Mouse (Mus musculus) midbrain, postnatal 0 days (tissue): ENCODE data around the gene Nr6a1. TPM values are rescaled to one million over a fixed set of nuclear protein-coding genes. Genes with fewer than 3 reads are reported as not detected.

ENCODE experiments used
- ATAC-seq: fragments of 200-750 bp; cut with Nextera tagmentation; 2 replicates; pipeline ENCODE4 v1.8.0; 2017; ENCODE audit warnings: moderate number of reproducible peaks, mild to moderate bottlenecking, moderate TSS enrichment, moderate library complexity; ENCODE audit not compliant: low FRiP score
- DNase-seq: peaks from one replicate; pipeline ENCODE4 v3.0.0-alpha.2; 2015; ENCODE audit warnings: low spot score
- H3K27ac ChIP-seq: fragments of 300-500 bp; sonication (generic); 2 replicates; pipeline ENCODE4 v1.5.1; 2014; ENCODE audit warnings: low read depth, mild to moderate bottlenecking, low read length, mixed read lengths
- H3K27me3 ChIP-seq: fragments of 300-500 bp; sonication (generic); 2 replicates; pipeline ENCODE4 v1.6.1; 2014; ENCODE audit warnings: low read length, control low read depth, mixed read lengths; ENCODE audit not compliant: insufficient read depth
- H3K36me3 ChIP-seq: fragments of 300-500 bp; sonication (generic); 2 replicates; pipeline ENCODE4 v1.6.1; 2014; ENCODE audit warnings: low read length, control low read depth, mixed read lengths; ENCODE audit not compliant: insufficient read depth
- H3K4me1 ChIP-seq: fragments of 300-500 bp; sonication (generic); 2 replicates; pipeline ENCODE4 v1.6.1; 2014; ENCODE audit warnings: mild to moderate bottlenecking, control low read depth, antibody characterized with exemption, low read length, mixed read lengths; ENCODE audit not compliant: insufficient read depth
- H3K4me2 ChIP-seq: fragments of 300-500 bp; sonication (generic); 2 replicates; pipeline ENCODE4 v1.6.1; 2014; ENCODE audit warnings: low read depth, mild to moderate bottlenecking, low read length, mixed read lengths; ENCODE audit not compliant: poor library complexity, severe bottlenecking
- H3K4me3 ChIP-seq: fragments of 300-500 bp; sonication (generic); 2 replicates; pipeline ENCODE4 v1.5.1; 2014; ENCODE audit warnings: low read depth, mild to moderate bottlenecking, low read length, moderate library complexity
- H3K9ac ChIP-seq: fragments of 300-500 bp; sonication (generic); replicated peaks from 2 replicates; pipeline ENCODE4 v1.6.1; 2014; ENCODE audit warnings: mild to moderate bottlenecking, low read length, moderate library complexity, mixed read lengths; ENCODE audit not compliant: poor library complexity, severe bottlenecking
- H3K9me3 ChIP-seq: fragments of 300-500 bp; sonication (generic); 2 replicates; pipeline ENCODE4 v1.6.1; 2016; ENCODE audit warnings: low read length, control low read depth
- CTCF ChIP-seq: IDR thresholded peaks from 2 replicates; pipeline ENCODE4 v1.5.1; 2016; ENCODE audit warnings: antibody characterized with exemption, mild to moderate bottlenecking
- WGBS: fragments of 180-500 bp; shearing (Covaris S2); extraction: QIAGEN DNeasy Blood & Tissue Kit; methylation state at CpG from one replicate; pipeline ENCODE4 v1.1.7; 2014; 5-methylcytosine and 5-hydroxymethylcytosine counted together
- polyA plus RNA-seq: library from polyadenylated mRNA; unstranded; fragments of >200 nt; fragmentation: Nextera tagmentation; extraction: Ambion mirVana; gene quantifications from 2 replicates; pipeline ENCODE4 v1.2.1, GENCODE M21; 2015
- total RNA-seq: library from RNA; depleted of rRNA; stranded (reverse); fragments of >200 nt; gene quantifications from 2 replicates; pipeline ENCODE4 v1.2.3, GENCODE M21; 2014

Gene Nr6a1
- total and polyA plus RNA-seq, 2 experiments from 2014 or later: 0.93 to 4.9 TPM

DNA sequence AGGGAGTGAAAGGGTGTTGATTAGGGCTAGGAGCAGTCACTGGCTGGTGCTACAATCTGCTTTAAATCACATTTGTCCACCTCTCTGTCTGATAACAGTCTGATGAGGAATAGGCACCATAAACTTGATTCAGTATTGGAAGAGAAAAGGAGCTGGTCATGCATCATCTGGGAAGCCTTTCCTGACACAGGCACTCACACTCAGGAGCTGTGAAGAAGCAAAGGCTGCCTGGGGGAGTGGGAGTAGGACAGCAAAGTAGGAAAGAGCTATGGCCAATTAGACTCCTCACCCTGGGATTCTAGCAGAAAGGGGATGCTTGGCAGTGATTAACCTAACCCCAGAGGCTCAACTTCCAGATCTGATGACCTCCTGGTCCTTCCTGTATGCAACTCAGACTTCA, 191.7 kb downstream of the Nr6a1 start:
- TF ChIP-seq CTCF: no peak
- no peak overlapping the region for H3K27ac ChIP-seq
- no peak overlapping the region for H3K4me3 ChIP-seq
- no peaks in the 10 kb centered on the region for H3K4me1 ChIP-seq
- no peak overlapping the region for H3K9ac ChIP-seq
- peaks cover 4% of the 10 kb centered on the region; the same call in 1 of the 2 replicates for H3K36me3 ChIP-seq
- H3K9me3 ChIP-seq: no peaks in the 10 kb centered on the region
- H3K27me3 ChIP-seq: no peaks in the 10 kb centered on the region
- ATAC-seq (no peak), DNase-seq (no peak)
- H3K4me2 ChIP-seq: no peak overlapping the region

DNA sequence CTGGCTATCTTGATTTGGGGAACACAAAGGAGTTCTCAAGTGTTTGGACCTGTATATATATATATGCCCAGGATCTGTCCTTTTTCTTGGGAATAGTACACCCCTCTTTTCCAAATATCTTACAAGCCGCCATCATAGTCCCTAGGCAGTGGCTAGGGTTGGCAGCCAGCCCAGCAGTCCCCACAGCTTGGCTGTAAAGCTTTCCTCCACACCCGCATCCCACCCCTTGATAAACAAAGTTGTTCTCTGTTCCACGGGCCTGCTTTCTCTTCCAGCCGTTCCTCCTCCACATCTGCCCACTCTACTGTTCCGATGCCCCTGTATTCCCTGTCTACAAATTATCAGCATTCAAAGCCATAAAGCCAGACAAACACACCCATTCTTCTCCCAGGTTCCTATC, 192.8 kb downstream of the Nr6a1 start:
- no peak overlapping the region for H3K4me3 ChIP-seq
- no peaks in the 10 kb centered on the region for H3K9me3 ChIP-seq
- TF ChIP-seq CTCF: no peak
- H3K36me3 ChIP-seq: no peaks in the 10 kb centered on the region
- H3K9ac ChIP-seq: no peak overlapping the region
- H3K27ac ChIP-seq: no peak overlapping the region
- H3K4me2 ChIP-seq: no peak overlapping the region
- no peaks in the 10 kb centered on the region for H3K27me3 ChIP-seq
- DNase-seq: peak; percentile 37
- H3K4me1 ChIP-seq: no peaks in the 10 kb centered on the region
- WGBS: 61% methylated on average over 5 of the region's 5 CpGs
- no peak for ATAC-seq

DNA sequence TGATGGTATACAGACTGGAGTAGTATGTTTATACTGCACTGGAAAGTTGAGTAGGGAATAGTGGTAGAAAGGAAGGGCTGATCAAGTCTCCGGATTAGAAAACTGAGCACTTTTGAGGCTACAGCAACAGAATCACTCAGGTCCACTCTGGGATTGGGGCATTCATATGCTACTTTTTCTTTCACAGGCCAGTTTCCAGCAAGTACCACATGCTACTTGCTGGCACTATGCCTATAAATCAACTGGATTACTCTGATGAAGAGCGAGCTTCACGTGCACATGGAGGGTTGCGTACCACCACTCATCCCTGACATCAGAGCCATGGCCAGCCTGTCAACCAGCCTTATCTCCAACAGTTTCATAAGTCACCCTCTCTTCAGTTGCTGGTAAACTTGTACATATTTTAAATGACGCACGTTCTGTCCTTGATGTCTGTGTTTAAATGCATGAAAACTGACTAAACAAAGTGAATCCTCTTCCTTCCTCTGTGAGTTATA, 197.1 kb downstream of the Nr6a1 start:
- no peak for TF ChIP-seq CTCF
- H3K4me1 ChIP-seq: no peaks in the 10 kb centered on the region
- no peak overlapping the region for H3K4me3 ChIP-seq
- H3K9ac ChIP-seq: no peak overlapping the region
- no peak overlapping the region for H3K27ac ChIP-seq
- H3K9me3 ChIP-seq: no peaks in the 10 kb centered on the region
- H3K36me3 ChIP-seq: no peaks in the 10 kb centered on the region
- no peaks in the 10 kb centered on the region for H3K27me3 ChIP-seq
- ATAC-seq (no peak), DNase-seq (no peak)
- WGBS: 93% methylated on average over 6 of the region's 6 CpGs
- H3K4me2 ChIP-seq: no peak overlapping the region

DNA sequence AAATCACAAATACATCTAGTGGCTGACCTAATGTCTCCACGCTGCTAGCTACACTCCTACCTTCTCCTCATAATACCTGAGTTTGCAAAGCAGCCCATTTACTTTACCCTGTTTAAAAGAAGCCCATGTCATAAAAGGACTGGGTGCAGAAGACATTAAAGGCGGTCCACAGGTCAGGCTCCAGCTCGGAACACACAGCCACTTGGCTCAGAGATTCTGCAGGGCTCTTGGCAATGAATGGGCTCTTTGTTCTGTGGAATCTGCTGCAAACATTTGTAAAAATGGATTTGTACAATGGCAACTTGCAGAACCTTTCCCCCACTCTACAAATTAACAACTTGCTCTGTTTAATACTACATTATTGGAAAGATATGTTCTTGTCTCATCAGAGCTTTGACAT, 202.1 kb downstream of the Nr6a1 start:
- H3K27me3 ChIP-seq: no peaks in the 10 kb centered on the region
- H3K4me3 ChIP-seq: no peak overlapping the region
- no peaks in the 10 kb centered on the region for H3K4me1 ChIP-seq
- no peak overlapping the region for H3K27ac ChIP-seq
- TF ChIP-seq CTCF: no peak
- ATAC-seq (no peak), DNase-seq (no peak)
- H3K9me3 ChIP-seq: no peaks in the 10 kb centered on the region
- no peaks in the 10 kb centered on the region for H3K36me3 ChIP-seq
- 46% methylated on average over 3 of the region's 3 CpGs for WGBS
- H3K4me2 ChIP-seq: no peak overlapping the region
- no peak overlapping the region for H3K9ac ChIP-seq

DNA sequence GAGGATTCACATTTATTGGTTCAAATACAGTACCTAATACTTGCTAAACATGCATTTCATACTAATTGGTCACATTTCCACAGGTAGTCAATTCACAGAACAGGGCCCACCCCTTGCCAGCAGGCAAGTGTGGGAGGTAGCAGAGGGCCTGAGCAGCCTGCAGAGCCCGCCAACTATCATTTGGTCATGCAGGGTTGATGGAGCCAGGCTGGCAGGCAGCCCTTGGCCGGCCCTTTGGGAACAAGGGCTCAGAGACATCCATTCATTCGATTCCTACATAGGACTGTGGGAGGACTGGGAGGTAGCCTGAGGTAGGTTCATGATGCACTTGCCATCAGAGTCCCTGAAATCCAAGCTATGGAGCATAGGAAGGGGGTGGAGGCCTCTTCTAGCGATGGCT, 204.1 kb downstream of the Nr6a1 start:
- Histone ChIP-seq H3K9me3 (no peaks in the 10 kb centered on the region), H3K36me3 (no peaks in the 10 kb centered on the region), H3K4me3 (no peak overlapping the region), H3K9ac (no peak overlapping the region), H3K27me3 (peaks cover 4% of the 10 kb centered on the region; the same call in 1 of the 2 replicates), H3K4me2 (no peak overlapping the region), H3K27ac (no peak overlapping the region), H3K4me1 (no peaks in the 10 kb centered on the region)
- ATAC-seq: no peak
- DNase-seq: peak; percentile 58
- no peak for TF ChIP-seq CTCF
- WGBS: 76% methylated on average over 4 of the region's 4 CpGs

DNA sequence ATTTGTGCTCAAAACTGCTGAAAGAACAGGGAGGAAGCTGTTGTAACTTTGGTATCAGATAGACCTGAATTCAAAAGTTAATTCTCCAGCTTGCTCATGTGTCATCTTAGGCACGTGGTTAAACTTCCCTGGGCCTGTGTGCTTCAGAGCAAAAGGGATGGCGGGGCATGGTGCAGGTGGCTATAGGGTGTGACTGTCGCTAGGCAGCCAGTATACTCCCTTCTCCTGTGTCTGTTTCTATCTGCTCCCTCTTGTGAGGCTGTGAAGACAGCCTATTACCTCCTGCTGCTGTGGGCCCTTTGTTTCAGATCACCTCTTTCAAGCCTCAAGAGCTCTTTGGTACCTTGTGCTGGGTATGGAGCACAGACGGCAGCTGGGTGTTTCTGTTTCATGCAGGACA, 205.4 kb downstream of the Nr6a1 start:
- H3K4me1 ChIP-seq: no peaks in the 10 kb centered on the region
- H3K27me3 ChIP-seq: peaks cover 4% of the 10 kb centered on the region; the same call in 1 of the 2 replicates
- no peak overlapping the region for H3K4me3 ChIP-seq
- DNase-seq (no peak), ATAC-seq (no peak)
- WGBS: 37% methylated on average over 4 of the region's 4 CpGs
- H3K9ac ChIP-seq: no peak overlapping the region
- H3K27ac ChIP-seq: no peak overlapping the region
- H3K9me3 ChIP-seq: no peaks in the 10 kb centered on the region
- H3K36me3 ChIP-seq: no peaks in the 10 kb centered on the region
- no peak overlapping the region for H3K4me2 ChIP-seq
- no peak for TF ChIP-seq CTCF
